Mouse (Mus musculus) kidney, embryonic 15.5 days (tissue): ENCODE measurements around the gene Gm49395. TPM values are rescaled to one million over a fixed set of nuclear protein-coding genes. Genes with fewer than 3 reads are reported as not detected.
A peak's percentile ranks its signal among the peaks of the same experiment; 100 is the strongest.

ENCODE experiments used
- ATAC-seq: fragments of 200-750 bp; cut with Nextera tagmentation; replicated peaks from 2 replicates; pipeline ENCODE4 v1.8.0; 2017; ENCODE audit warnings: moderate TSS enrichment; ENCODE audit not compliant: low FRiP score
- H3K27ac ChIP-seq: fragments of 300-500 bp; sonication (generic); 2 replicates; pipeline ENCODE4 v1.5.1; 2015; ENCODE audit warnings: mild to moderate bottlenecking, inconsistent platforms
- H3K27me3 ChIP-seq: fragments of 300-500 bp; sonication (generic); 2 replicates; pipeline ENCODE4 v1.6.1; 2015; ENCODE audit warnings: inconsistent platforms
- H3K36me3 ChIP-seq: fragments of 300-500 bp; sonication (generic); 2 replicates; pipeline ENCODE4 v1.6.1; 2015; ENCODE audit warnings: inconsistent platforms
- H3K4me1 ChIP-seq: fragments of 300-500 bp; sonication (generic); 2 replicates; pipeline ENCODE4 v1.6.1; 2015; ENCODE audit warnings: inconsistent platforms
- H3K4me2 ChIP-seq: fragments of 300-500 bp; sonication (generic); 2 replicates; pipeline ENCODE4 v1.6.1; 2015; ENCODE audit warnings: moderate library complexity, mild to moderate bottlenecking, inconsistent platforms
- H3K4me3 ChIP-seq: fragments of 300-500 bp; sonication (generic); replicated peaks from 2 replicates; pipeline ENCODE4 v1.5.1; 2015; ENCODE audit warnings: mild to moderate bottlenecking, inconsistent platforms
- H3K9ac ChIP-seq: fragments of 300-500 bp; sonication (generic); 2 replicates; pipeline ENCODE4 v1.6.1; 2015; ENCODE audit warnings: mild to moderate bottlenecking, inconsistent platforms
- H3K9me3 ChIP-seq: fragments of 300-500 bp; sonication (generic); replicated peaks from 2 replicates; pipeline ENCODE4 v1.6.1; 2016; ENCODE audit warnings: inconsistent platforms
- WGBS: fragments of 180-500 bp; shearing (Covaris S2); methylation state at CpG from one replicate; pipeline ENCODE4 v1.1.7; 2015; ENCODE audit warnings: mixed read lengths; 5-methylcytosine and 5-hydroxymethylcytosine counted together
- polyA plus RNA-seq: library from polyadenylated mRNA; unstranded; fragments of >200 nt; fragmentation: Nextera tagmentation; extraction: Ambion mirVana; gene quantifications from 2 replicates; pipeline ENCODE4 v1.2.1, GENCODE M21; 2015

Gm49395 gene
- polyA plus RNA-seq, 1 experiment from 2014 or later = 9.2 TPM

GRCm38 (mm10) chr13:115096965-115097364, 4.8 kb downstream of the Gm49395 start:
- Histone ChIP-seq H3K9ac (no peak overlapping the region), H3K4me2 (no peak overlapping the region), H3K27me3 (no peaks in the 10 kb centered on the region), H3K4me3 (no peak overlapping the region), H3K36me3 (no peaks in the 10 kb centered on the region), H3K4me1 (peaks cover 30% of the 10 kb centered on the region), H3K27ac (no peak overlapping the region), H3K9me3 (no peaks in the 10 kb centered on the region)
- ATAC-seq = no peak
- 56% methylated on average over 5 of the region's 5 CpGs for WGBS

DNA sequence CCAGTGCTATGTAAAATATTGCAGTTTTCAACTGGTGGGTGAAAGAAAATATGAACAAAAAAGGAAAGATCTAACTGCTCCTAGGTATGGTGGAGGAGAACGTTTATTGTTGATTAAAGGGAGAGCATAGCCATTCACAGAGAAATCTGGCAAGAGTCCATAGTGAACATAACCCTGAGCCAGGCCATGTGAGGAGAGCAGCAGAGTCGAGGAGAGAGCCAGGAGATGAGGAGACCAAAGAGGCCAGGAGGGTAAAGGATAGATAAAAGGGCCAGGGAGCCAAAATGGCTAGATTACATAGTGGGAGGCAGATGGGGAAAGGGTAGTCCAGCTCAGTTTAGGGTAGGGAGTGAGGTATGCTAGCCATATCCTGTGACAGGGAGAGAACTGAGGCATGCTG, 5.5 kb downstream of the Gm49395 start:
- Histone ChIP-seq H3K4me2 (no peak overlapping the region), H3K9ac (no peak overlapping the region), H3K4me1 (peaks cover 35% of the 10 kb centered on the region), H3K9me3 (no peaks in the 10 kb centered on the region), H3K4me3 (no peak overlapping the region), H3K27ac (no peak overlapping the region), H3K27me3 (no peaks in the 10 kb centered on the region), H3K36me3 (no peaks in the 10 kb centered on the region)
- 30% methylated on average over 2 of the region's 2 CpGs for WGBS
- ATAC-seq = no peak

DNA sequence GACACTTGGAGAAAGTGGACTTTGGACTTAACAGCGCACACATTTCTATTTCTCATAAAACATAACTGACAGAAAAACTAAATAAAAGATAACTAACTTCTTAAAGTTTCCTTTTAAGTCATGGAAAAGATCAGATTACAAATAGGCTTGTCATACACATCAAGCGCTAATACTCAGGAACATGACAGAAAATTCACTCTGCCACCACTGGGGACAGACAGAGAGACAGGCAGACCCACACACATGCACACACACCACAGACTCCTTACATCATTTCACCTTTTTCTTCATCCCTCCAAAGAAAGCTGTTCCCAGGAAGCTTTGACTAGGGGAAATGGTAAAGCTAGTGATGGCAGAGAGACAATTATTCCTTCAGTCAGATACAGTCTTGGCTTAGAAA, 6.3 kb downstream of the Gm49395 start:
- Histone ChIP-seq H3K9me3 (no peaks in the 10 kb centered on the region), H3K4me1 (peaks cover 35% of the 10 kb centered on the region), H3K27ac (no peak overlapping the region), H3K4me2 (no peak overlapping the region), H3K36me3 (no peaks in the 10 kb centered on the region), H3K9ac (no peak overlapping the region), H3K27me3 (no peaks in the 10 kb centered on the region), H3K4me3 (no peak overlapping the region)
- ATAC-seq = no peak
- WGBS = 90% methylated on average over 2 of the region's 2 CpGs

GRCm38 (mm10) chr13:115091511-115091910, 10.2 kb downstream of the Gm49395 start:
- H3K4me2 ChIP-seq = peak overlapping the region; percentile 91; the same call in 1 of the 2 replicates
- no peak overlapping the region; the same call in 1 of the 2 replicates for H3K27ac ChIP-seq
- H3K9me3 ChIP-seq = no peaks in the 10 kb centered on the region
- WGBS = 74% methylated on average over 3 of the region's 3 CpGs
- peaks cover 22% of the 10 kb centered on the region for H3K36me3 ChIP-seq
- H3K4me3 ChIP-seq = no peak overlapping the region
- no peak overlapping the region for H3K9ac ChIP-seq
- ATAC-seq = no peak
- H3K4me1 ChIP-seq = peaks cover 41% of the 10 kb centered on the region
- H3K27me3 ChIP-seq = no peaks in the 10 kb centered on the region

DNA sequence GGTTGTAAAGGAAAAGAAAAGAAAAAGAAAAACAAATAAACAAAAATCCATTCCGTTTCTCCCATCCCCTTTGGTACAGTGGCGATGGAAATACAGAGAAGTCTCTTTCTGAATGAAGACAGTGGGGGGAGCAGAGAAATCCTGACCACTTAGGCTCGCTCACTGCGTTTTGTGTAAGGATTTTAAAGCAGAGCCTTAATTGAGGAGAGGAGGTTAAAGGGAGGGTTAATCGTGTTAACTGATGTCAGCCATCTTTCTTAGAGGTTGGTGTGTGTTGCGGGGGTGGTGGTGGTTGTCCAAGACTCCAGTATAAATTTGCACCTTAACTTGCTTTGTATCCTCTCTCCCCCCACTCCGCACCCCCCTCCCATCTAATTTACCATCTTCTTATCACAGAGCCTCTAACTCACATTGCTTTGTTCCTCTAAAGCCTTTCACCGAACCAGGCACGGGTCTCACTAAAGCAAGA, 10.7 kb downstream of the Gm49395 start:
- peaks cover 39% of the 10 kb centered on the region for H3K4me1 ChIP-seq
- no peaks in the 10 kb centered on the region for H3K9me3 ChIP-seq
- H3K4me3 ChIP-seq = peak overlapping the region; percentile 71
- peak overlapping the region; percentile 67 for H3K9ac ChIP-seq
- no peaks in the 10 kb centered on the region for H3K27me3 ChIP-seq
- peaks cover 24% of the 10 kb centered on the region for H3K36me3 ChIP-seq
- 41% methylated on average over 9 of the region's 9 CpGs for WGBS
- ATAC-seq = peak; percentile 1; the same call in 1 of the 2 replicates
- H3K4me2 ChIP-seq = peak overlapping the region; percentile 91
- H3K27ac ChIP-seq = peak overlapping the region; percentile 96

- peak within 1 kb of the TSS; percentile 67 for H3K9ac ChIP-seq
- peak; percentile 95 for ATAC-seq
- peaks cover 37% of the 10 kb centered on the region for H3K4me1 ChIP-seq
- no peaks in the 10 kb centered on the region for H3K27me3 ChIP-seq
- under 1% methylated on average over 60 of the region's 60 CpGs for WGBS
- peaks cover 30% of the 10 kb centered on the region for H3K36me3 ChIP-seq
- H3K4me2 ChIP-seq = peak within 1 kb of the TSS; percentile 91
- peak within 1 kb of the TSS; percentile 71 for H3K4me3 ChIP-seq
- peak within 1 kb of the TSS; percentile 96 for H3K27ac ChIP-seq
- no peaks in the 10 kb centered on the region for H3K9me3 ChIP-seq
These were observed 11.4 kb downstream of the Gm49395 start, which contains the start of gene Pelo for GRCm38 (mm10) chr13:115090069-115090976. Pelo (minus strand) TSS chr13:115090186.

DNA sequence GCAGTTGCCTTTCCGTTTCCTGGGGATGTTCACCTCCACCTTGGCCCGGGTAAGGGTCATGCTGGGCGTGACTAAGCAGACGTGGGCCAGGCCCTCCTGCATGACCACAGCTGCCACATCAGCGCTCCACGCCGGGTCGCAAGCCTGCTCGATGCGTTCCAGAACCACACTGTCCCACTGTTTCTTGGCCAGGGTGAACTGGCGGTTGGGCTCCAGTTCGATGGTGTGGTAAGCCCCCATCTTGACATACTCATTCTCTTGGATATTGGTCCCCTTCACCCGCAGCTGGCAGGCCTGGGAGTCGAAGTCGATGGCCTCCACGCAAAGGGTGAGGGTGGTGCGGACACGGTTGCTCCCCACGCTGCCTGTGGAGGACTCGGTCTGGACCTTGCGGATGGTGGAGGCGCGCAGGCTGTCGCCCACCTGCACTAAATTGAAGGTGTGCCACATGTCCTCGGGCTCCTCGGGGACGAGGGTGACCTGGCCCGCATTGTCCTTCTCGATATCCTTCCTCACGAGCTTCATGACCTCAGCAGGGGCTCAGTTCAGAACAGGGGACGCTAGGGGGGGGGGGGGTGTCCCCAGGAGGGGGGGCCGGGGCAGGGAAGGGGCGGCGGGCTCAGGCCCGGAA, 12.2 kb downstream of the Gm49395 start:
- H3K4me1 ChIP-seq = peaks cover 37% of the 10 kb centered on the region
- H3K36me3 ChIP-seq = peaks cover 30% of the 10 kb centered on the region
- H3K4me3 ChIP-seq = peak overlapping the region; percentile 71
- no peaks in the 10 kb centered on the region for H3K27me3 ChIP-seq
- H3K4me2 ChIP-seq = peak overlapping the region; percentile 91
- WGBS = 5% methylated on average over 34 of the region's 35 CpGs
- H3K9ac ChIP-seq = peak overlapping the region; percentile 67
- ATAC-seq = peak; percentile 48
- H3K9me3 ChIP-seq = no peaks in the 10 kb centered on the region
- peak overlapping the region; percentile 96 for H3K27ac ChIP-seq

- 48% methylated on average over 11 of the region's 11 CpGs for WGBS
- Histone ChIP-seq H3K9me3 (no peaks in the 10 kb centered on the region), H3K9ac (peak overlapping the region; percentile 67), H3K27ac (peak overlapping the region; percentile 96), H3K4me2 (peak overlapping the region; percentile 91), H3K27me3 (no peaks in the 10 kb centered on the region), H3K36me3 (peaks cover 30% of the 10 kb centered on the region), H3K4me3 (peak overlapping the region; percentile 71), H3K4me1 (peaks cover 37% of the 10 kb centered on the region)
- ATAC-seq = no peak
These were observed 12.7 kb downstream of the Gm49395 start for GRCm38 (mm10) chr13:115089020-115089394.

DNA sequence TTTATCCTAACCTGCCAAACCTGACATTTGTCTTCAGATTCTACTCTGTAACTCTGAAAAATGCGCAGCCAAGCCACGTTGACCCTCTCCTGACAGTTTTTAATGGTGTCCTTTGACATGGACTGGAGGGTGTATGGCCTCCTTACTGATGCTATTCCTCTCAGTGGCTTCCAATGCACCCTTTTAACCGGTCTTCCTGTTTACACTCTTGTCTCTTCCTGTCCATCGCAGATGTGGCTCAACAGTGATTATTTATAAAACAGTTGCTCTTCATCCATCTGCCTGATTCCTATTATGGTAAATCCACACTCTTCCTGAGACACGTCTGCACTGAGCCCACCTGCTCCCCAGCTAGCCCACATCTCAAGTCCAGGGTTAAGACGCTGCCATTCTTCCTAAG, 15.7 kb downstream of the Gm49395 start:
- Histone ChIP-seq H3K4me2 (no peak overlapping the region), H3K27ac (no peak overlapping the region), H3K4me3 (no peak overlapping the region), H3K9ac (no peak overlapping the region), H3K4me1 (peaks cover 32% of the 10 kb centered on the region), H3K9me3 (no peaks in the 10 kb centered on the region), H3K27me3 (no peaks in the 10 kb centered on the region), H3K36me3 (peaks cover 30% of the 10 kb centered on the region)
- no peak for ATAC-seq
- 75% methylated on average over 6 of the region's 6 CpGs for WGBS

- ATAC-seq = 0 out of 2 replicates have a peak, but pooled peaks have one; percentile 33
- peaks cover 18% of the 10 kb centered on the region for H3K4me1 ChIP-seq
- no peak overlapping the region for H3K4me2 ChIP-seq
- no peaks in the 10 kb centered on the region for H3K27me3 ChIP-seq
- no peak overlapping the region for H3K27ac ChIP-seq
- H3K4me3 ChIP-seq = no peak overlapping the region
- no peak overlapping the region for H3K9ac ChIP-seq
- 53% methylated on average over 7 of the region's 7 CpGs for WGBS
- H3K9me3 ChIP-seq = no peaks in the 10 kb centered on the region
- H3K36me3 ChIP-seq = peaks cover 15% of the 10 kb centered on the region
These were observed 19.4 kb downstream of the Gm49395 start for GRCm38 (mm10) chr13:115082339-115082738.

DNA sequence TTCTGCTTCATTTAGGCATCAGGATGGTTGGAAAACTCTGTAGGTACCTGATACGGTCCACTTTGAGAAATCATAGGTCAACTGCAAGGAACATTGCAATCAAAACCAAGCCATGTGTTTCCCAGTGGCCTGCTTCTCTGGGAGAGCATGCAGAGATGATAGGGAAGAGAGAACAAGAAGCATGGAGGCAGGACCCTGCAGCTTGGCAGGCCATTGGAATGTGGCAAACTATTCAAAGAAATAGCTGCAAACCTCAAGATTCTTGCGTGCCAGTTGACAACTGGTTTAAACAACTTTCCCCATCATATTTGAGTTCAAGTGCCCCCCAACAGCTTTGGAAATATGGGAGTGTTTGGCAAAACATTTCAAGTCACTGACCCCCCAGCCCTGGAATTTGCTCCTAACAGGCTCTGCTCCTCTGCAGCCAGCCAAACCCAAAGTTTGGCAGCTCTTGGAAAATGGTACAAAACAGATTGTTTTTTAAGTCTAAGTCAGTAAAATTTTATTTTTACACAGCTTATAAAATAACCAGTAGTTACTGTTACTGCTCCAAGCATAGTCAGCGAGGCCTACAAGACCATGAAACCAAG, 21.6 kb downstream of the Gm49395 start:
- H3K9me3 ChIP-seq = no peaks in the 10 kb centered on the region
- H3K36me3 ChIP-seq = no peaks in the 10 kb centered on the region
- no peak overlapping the region for H3K4me2 ChIP-seq
- no peak for ATAC-seq
- peaks cover 15% of the 10 kb centered on the region for H3K4me1 ChIP-seq
- no peak overlapping the region for H3K9ac ChIP-seq
- WGBS = 84% methylated on average over 3 of the region's 3 CpGs
- no peaks in the 10 kb centered on the region for H3K27me3 ChIP-seq
- H3K27ac ChIP-seq = no peak overlapping the region
- no peak overlapping the region for H3K4me3 ChIP-seq
